Mouse (Mus musculus): Measurements from ENCODE around the gene Cbl. TPM values are rescaled to one million over a fixed set of nuclear protein-coding genes. Genes with fewer than 3 reads are reported as not detected.
"Not testable (repeated sequence)": the region's sequence is repeated elsewhere in the genome, so short reads cannot be mapped to it uniquely, and the experiment has no call there.

The Cbl gene
- polyA plus RNA-seq, 1 experiment: 14.2 TPM

DNA sequence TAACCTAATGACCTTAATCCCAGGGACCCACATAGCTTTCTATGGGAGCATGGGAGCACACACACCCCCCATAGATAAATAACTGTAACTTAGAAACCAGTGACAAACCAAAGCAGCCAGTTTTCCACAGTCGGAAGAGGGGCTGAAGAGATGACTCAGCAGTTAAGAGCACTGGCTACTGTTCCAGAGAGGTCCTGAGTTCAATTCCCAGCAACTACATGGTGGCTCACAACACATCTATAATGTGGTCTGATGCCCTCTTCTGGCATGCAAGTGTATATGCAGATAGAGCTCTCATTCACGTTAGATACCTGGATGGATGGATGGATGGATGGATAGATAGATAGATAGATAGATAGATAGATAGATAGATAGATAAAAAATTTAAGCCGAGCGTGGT, 117.7 kb downstream of the Cbl start:
- TF ChIP-seq CTCF (IDR thresholded peaks at IDR 0.05; ENCODE audit: insufficient read depth, low read length): no peak
- no peak for TF ChIP-seq POLR2A (IDR thresholded peaks at IDR 0.05; ENCODE audit: borderline replicate concordance, extremely low read depth, low read depth, low read length)
- 92% methylated on average over 4 of the region's 4 CpGs for WGBS
- DNase-seq: no peak
- no peaks in the 10 kb centered on the region for H3K4me1 ChIP-seq (ENCODE audit: control insufficient read depth, insufficient read depth, low read length)
- H3K4me3 ChIP-seq (replicated peaks; ENCODE audit: extremely low read depth, low read depth, low read length): no peak overlapping the region

DNA sequence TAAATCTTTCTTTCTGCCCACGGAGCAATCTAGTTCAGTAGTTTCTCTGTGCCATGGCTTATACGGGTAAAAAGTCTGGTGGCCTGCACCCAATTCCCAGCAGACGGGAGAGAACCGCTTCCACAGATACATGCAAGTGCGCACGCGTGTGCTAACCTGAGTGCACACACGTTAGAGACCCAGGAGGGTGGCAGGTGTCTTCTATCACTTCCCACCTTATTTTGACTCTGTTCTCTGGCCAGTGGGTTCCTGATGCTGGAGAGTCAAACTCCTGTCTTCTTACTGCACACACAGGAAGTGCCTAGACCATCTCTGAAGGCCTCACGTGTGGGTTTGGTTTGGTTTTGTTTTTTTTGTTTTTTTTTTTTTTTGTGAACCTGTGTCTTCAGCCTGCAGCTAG, 118.2 kb downstream of the Cbl start:
- 85% methylated on average over 9 of the region's 9 CpGs for WGBS
- Histone ChIP-seq H3K4me1 (ENCODE audit: control insufficient read depth, insufficient read depth, low read length) (no peaks in the 10 kb centered on the region), H3K4me3 (replicated peaks; ENCODE audit: extremely low read depth, low read depth, low read length) (no peak overlapping the region)
- no peak for DNase-seq
- TF ChIP-seq CTCF (IDR thresholded peaks at IDR 0.05; ENCODE audit: insufficient read depth, low read length) (no peak), POLR2A (IDR thresholded peaks at IDR 0.05; ENCODE audit: borderline replicate concordance, extremely low read depth, low read depth, low read length) (no peak)

DNA sequence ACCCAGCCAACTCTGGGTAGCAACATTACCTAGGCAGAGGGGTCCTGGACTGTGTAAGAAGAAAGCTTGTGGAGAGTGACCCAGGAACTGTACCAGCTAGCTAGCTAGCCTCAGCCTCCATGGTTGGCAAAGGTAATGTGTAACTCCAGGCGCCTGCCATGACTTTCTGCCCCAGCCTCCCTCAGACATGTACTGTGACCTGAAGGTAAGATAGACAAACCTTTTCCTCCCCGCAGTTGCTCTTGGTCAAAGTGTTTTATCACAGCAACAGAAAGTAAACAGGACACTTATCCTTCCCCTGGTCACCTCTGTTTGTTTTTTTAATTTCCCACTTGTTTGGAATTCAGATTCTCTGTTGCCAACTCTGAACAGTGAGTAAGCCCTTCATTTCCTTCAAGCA, 119.4 kb downstream of the Cbl start:
- TF ChIP-seq POLR2A (IDR thresholded peaks at IDR 0.05; ENCODE audit: borderline replicate concordance, extremely low read depth, low read depth, low read length): no peak
- no peak for TF ChIP-seq CTCF (IDR thresholded peaks at IDR 0.05; ENCODE audit: insufficient read depth, low read length)
- 42% methylated on average over 2 of the region's 2 CpGs for WGBS
- H3K4me3 ChIP-seq (replicated peaks; ENCODE audit: extremely low read depth, low read depth, low read length): no peak overlapping the region
- peaks cover 5% of the 10 kb centered on the region for H3K4me1 ChIP-seq (ENCODE audit: control insufficient read depth, insufficient read depth, low read length)
- DNase-seq: no peak

DNA sequence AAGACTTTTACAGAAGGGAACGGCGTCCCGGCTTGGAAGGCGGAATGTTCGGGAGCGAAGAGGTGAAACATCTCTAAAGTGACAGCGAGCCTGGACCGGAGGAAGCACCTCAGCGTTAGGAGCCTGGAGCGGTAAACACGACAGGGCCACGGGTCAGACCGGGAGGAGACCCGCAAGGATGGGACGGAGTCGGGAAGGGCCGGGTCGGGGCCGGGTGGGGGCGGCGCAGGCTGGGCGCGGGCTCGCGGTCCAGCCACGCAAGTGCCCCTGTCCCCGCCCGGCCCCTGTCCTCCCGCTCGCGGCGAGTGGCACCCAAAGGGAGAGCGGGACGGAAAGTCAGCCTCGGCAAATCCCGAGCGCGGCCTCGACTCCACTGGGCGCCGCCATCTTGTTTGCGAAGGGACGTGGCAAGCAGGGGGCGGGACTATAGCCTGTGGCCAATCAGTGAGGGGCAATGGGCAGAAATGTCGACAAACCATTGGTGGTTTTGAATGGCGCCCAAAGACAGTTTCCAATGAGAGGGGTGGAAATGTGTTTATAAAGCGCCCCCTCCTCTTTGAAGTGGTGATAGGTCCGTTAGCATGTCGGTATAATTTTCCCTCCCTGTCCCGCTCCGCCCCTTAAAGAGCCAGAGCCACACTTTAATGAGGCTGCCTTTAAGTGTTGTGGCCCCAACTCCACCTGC, 120.6 kb downstream of the Cbl start, which contains the start of the genes Gm49380 and Rnf26:
Gene Gm49380, minus strand, starts transcription at position 396 of the 685 bp plus-strand sequence.
Gene Rnf26, minus strand, starts transcription at position 413 of the 685 bp plus-strand sequence.
- H3K4me1 ChIP-seq (ENCODE audit: control insufficient read depth, insufficient read depth, low read length): peaks cover 12% of the 10 kb centered on the region
- peak within 1 kb of the TSS; percentile 65 for H3K4me3 ChIP-seq (replicated peaks; ENCODE audit: extremely low read depth, low read depth, low read length)
- TF ChIP-seq CTCF (IDR thresholded peaks at IDR 0.05; ENCODE audit: insufficient read depth, low read length) (no peak), POLR2A (IDR thresholded peaks at IDR 0.05; ENCODE audit: borderline replicate concordance, extremely low read depth, low read depth, low read length) (peak; percentile 52; the same call in 1 of the 2 replicates)
- peak; percentile 92 for DNase-seq
- WGBS: under 1% methylated on average over 48 of the region's 51 CpGs

DNA sequence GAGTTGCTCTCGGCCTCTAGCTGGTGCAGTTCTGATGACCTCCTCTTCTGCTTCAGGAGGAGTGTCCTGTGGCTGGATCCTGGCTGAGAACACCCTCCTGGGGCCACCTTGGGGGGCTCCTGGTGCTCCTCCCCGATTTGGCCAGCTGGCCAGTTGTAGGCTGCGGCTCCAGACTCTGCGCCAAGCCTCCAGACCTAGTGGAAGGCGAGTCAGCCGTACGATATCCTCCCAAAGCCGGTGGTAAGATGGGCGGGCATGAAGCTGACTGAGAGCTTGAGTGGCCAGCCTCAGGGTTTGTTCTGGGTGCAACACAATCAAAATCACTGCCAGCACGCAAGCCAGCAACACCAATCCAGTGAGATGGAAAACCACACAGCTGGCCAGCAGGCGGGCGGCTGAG, 121.9 kb downstream of the Cbl start:
- 50% methylated on average over 10 of the region's 12 CpGs for WGBS
- DNase-seq; H3K4me3 ChIP-seq (replicated peaks; ENCODE audit: extremely low read depth, low read depth, low read length): not testable (repeated sequence)
- H3K4me1 ChIP-seq (ENCODE audit: control insufficient read depth, insufficient read depth, low read length): peaks cover 18% of the 10 kb centered on the region

DNA sequence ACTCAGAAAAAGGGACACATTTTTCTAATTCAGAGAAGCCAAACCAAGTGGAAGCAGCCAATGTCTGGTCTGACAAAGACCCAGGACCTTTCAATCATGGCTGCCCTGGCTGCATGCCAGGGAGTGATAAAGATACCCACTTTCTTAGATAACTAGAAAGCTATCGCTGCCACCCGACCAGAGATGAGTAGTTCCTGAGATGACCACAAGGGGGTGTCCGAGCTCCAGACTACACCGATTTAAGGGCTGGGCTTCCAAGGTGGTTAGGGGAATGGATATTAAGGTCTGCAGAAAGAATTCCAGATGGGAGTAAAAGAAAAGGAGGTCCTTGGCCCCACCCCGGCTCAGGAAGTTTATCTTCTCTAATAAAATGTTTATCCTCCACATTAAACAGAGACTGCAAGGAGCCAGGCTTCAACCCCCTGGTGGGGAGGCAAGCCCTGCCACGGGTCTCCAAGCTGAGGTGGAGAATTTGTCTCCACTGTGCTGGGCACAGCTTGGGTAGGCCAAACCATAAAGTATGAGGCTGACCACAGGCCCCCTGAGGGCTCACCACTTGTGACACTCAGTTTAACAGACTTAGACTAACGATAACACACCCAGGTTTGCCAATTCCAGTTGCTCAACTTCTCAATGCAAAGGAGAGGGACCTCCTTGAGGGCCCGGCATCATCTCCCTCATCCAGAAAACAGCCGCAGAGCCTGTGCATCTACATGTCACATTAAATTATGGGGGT, 124.3 kb downstream of the Cbl start:
- Histone ChIP-seq H3K4me1 (ENCODE audit: control insufficient read depth, insufficient read depth, low read length) (peaks cover 20% of the 10 kb centered on the region), H3K4me3 (replicated peaks; ENCODE audit: extremely low read depth, low read depth, low read length) (no peak overlapping the region)
- WGBS: 12% methylated on average over 9 of the region's 9 CpGs
- TF ChIP-seq CTCF (IDR thresholded peaks at IDR 0.05; ENCODE audit: insufficient read depth, low read length) (peak; percentile 79), POLR2A (IDR thresholded peaks at IDR 0.05; ENCODE audit: borderline replicate concordance, extremely low read depth, low read depth, low read length) (no peak)
- DNase-seq: peak; percentile 75

DNA sequence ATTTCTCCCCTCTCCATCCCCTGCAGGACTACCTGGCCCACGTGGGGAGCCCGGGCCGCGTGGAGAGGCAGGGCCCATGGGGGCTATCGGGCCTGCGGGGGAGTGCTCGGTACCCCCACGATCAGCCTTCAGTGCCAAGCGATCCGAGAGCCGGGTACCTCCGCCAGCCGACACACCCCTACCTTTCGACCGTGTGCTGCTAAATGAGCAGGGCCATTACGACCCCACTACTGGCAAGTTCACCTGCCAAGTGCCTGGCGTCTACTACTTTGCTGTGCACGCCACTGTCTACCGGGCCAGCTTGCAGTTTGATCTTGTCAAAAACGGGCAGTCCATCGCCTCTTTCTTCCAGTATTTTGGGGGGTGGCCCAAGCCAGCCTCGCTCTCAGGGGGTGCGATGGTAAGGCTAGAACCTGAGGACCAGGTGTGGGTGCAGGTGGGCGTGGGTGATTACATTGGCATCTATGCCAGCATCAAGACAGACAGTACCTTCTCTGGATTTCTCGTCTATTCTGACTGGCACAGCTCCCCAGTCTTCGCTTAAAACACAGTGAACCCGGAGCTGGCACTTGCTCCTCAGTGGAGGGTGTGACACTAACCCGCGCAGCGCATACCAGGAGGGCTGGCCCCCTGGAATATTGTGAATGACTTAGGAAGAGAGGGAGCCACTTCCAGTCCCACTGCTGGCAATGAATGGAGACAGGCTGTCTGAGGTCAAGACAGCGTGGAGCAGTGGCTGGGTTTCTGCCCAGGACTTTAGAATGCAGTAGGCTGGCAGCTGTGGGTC, 125.4 kb downstream of the Cbl start:
- DNase-seq: no peak
- Histone ChIP-seq H3K4me3 (replicated peaks; ENCODE audit: extremely low read depth, low read depth, low read length) (no peak overlapping the region), H3K4me1 (ENCODE audit: control insufficient read depth, insufficient read depth, low read length) (peaks cover 20% of the 10 kb centered on the region)
- TF ChIP-seq POLR2A (IDR thresholded peaks at IDR 0.05; ENCODE audit: borderline replicate concordance, extremely low read depth, low read depth, low read length): no peak
- TF ChIP-seq CTCF (IDR thresholded peaks at IDR 0.05; ENCODE audit: insufficient read depth, low read length): no peak
- 70% methylated on average over 31 of the region's 31 CpGs for WGBS

DNA sequence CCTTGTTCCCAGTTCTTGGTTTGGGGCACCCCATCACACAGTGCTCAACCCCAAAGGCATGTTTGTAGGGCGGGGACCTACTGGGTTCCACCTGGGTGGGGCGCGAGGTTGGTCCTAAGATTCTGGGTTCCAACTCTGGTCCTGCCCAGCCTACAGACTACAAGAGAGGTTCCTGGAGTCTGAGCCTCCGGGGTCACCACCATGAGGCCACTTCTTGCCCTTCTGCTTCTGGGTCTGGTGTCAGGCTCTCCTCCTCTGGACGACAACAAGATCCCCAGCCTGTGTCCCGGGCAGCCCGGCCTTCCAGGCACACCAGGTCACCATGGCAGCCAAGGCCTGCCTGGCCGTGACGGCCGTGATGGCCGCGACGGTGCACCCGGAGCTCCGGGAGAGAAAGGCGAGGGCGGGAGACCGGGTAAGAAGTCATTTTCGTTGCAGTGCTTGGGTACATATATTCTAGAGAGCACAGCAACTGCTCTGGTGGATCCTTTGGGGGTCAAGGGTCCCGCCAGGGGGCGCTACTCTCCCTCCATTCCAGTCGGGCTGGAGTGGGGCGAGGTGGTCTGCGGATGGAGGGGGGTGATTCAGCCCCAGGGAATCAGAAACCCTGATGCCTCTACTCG, 126.2 kb downstream of the Cbl start:
- TF ChIP-seq CTCF (IDR thresholded peaks at IDR 0.05; ENCODE audit: insufficient read depth, low read length): no peak
- WGBS: 48% methylated on average over 25 of the region's 25 CpGs
- no peak for DNase-seq
- peak overlapping the region; percentile 14 for H3K4me3 ChIP-seq (replicated peaks; ENCODE audit: extremely low read depth, low read depth, low read length)
- peaks cover 20% of the 10 kb centered on the region for H3K4me1 ChIP-seq (ENCODE audit: control insufficient read depth, insufficient read depth, low read length)

DNA sequence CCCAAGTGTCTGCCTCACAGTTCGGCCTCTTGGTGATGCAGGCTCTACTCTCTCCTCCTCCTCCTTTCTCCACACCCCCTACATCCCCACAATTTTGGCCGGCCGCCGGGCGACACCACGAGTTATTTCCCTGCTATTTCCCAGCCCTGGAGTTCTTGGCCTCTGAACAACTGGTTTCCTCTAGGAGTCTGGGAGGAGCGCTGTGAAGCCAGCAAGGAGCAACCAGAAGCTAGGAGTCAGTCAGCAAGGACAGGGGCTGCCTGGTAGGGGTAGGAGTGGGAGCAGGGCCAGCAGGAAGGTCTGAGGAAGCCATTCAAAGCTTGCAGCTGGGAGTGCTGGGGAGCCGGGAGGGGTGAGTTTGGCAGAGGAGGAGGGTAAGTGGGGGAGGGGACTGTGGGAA, 126.7 kb downstream of the Cbl start, which contains the start of gene C1qtnf5:
Gene C1qtnf5, plus strand, starts transcription at position 136 of the 400 bp plus-strand sequence.
- 17% methylated on average over 8 of the region's 8 CpGs for WGBS
- TF ChIP-seq CTCF (IDR thresholded peaks at IDR 0.05; ENCODE audit: insufficient read depth, low read length): no peak
- peak; percentile 38; the same call in 1 of the 2 replicates for TF ChIP-seq POLR2A (IDR thresholded peaks at IDR 0.05; ENCODE audit: borderline replicate concordance, extremely low read depth, low read depth, low read length)
- peak; percentile 58 for DNase-seq
- Histone ChIP-seq H3K4me3 (replicated peaks; ENCODE audit: extremely low read depth, low read depth, low read length) (peak within 1 kb of the TSS; percentile 14), H3K4me1 (ENCODE audit: control insufficient read depth, insufficient read depth, low read length) (peaks cover 20% of the 10 kb centered on the region)
